Mouse (Mus musculus) kidney, adult 18-20 months (tissue): Measurements from ENCODE around the gene Atxn1.

Experiments
- DNase-seq: peaks from one replicate; pipeline ENCODE4 v3.0.0; 2021

Atxn1 gene

DNA sequence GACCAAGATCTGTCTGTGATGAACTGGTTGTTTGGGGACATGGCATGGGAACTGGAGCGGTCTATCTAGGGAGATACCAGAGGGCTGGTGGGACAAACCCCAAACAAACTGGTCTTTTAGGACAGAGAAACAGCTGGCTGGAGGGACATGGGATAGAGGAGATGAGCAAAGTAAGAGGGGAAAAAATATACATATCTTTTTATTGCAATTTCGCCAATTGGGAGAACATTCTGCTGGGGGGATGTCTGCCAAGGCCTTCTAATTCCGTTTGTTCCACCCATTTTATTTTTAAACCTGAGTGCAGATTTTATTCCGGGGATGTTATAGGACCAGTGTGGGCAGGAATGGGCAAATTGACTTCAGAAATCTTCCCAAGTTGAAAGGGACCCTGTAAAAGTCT is 305.0 kb downstream of the Atxn1 start:
- DNase-seq = no peak

GRCm38 (mm10) chr13:45658343-45658742 is 306.5 kb downstream of the Atxn1 start:
- no peak for DNase-seq

DNA sequence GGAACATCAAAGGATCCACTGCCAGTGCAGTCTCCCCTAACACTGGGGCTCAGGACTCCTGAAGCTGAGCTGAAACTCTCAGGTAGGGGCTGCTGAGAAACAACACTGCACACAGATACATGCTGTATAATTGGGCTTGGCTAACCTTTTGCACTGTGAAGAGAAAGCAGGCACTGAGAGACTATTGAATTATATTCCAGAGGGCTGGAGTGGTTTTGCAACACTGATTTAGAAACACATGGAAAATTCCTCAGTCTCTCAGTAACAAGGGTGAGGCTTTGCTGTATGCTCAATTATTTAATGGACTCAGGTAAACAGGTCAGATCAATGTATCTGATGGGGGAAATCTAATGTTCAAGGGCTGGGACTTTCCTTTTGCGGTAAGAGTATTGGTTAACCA is 307.6 kb downstream of the Atxn1 start:
- no peak for DNase-seq

DNA sequence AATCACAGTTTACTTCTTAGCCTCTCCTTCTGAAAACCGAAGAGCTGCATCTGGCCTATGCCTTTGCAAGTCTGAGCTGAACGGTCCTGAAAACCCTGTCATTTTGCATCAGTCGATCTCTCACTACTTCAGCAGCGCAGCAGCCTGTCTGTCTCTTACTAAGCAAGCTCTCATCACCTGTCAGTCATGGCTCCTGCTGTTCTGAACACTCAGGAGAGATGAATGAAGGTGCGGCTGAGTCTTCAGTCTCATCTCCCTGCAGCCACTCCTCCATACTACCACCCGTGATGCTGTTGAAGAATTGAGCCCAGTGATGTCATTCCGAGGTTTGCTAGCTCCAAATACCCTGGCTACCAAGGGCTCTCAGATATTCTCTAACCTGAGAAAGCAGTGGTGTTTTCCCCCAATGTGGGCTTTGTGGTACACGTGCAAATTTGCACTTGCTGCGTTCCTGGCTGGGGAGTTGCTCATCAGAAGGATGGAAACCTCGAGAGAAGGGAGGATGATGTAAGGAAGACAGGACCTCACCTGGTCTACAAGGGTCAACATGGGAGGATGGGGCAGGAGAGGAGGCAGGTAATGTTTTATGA is 313.1 kb downstream of the Atxn1 start:
- DNase-seq = no peak

- DNase-seq = no peak
Observed at GRCm38 (mm10) chr13:45649197-45649812, 315.5 kb downstream of the Atxn1 start.

- no peak for DNase-seq
Observed at GRCm38 (mm10) chr13:45643780-45644395, 320.9 kb downstream of the Atxn1 start.

GRCm38 (mm10) chr13:45642913-45643312 is 321.9 kb downstream of the Atxn1 start:
- DNase-seq = no peak

- no peak for DNase-seq
Observed at GRCm38 (mm10) chr13:45640431-45640830, 324.4 kb downstream of the Atxn1 start.

DNA sequence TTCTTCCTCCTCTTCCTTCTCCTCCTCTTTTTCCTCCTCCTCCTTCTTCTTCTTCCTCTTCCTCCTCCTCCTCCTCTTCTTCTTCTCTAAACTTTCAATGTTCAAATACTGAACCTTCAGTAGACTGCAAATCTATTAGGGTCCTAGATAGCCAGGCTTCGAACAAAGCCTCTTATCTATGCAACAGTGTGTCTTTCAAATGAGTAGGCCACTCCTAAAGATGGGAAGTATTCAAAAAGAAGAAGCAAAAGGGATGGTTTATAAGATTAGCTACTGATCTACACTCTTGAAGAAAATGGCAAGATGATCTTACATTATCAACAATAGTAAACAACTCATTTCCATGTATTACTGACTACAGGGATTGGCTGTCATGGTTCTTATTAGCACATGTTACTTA is 326.5 kb downstream of the Atxn1 start:
- no peak for DNase-seq

- peak; percentile 63 for DNase-seq
Observed at GRCm38 (mm10) chr13:45637324-45637723, 327.5 kb downstream of the Atxn1 start.

- no peak for DNase-seq
Observed at GRCm38 (mm10) chr13:45636435-45636834, 328.4 kb downstream of the Atxn1 start.

- no peak for DNase-seq
Observed at GRCm38 (mm10) chr13:45633918-45634317, 330.9 kb downstream of the Atxn1 start.

DNA sequence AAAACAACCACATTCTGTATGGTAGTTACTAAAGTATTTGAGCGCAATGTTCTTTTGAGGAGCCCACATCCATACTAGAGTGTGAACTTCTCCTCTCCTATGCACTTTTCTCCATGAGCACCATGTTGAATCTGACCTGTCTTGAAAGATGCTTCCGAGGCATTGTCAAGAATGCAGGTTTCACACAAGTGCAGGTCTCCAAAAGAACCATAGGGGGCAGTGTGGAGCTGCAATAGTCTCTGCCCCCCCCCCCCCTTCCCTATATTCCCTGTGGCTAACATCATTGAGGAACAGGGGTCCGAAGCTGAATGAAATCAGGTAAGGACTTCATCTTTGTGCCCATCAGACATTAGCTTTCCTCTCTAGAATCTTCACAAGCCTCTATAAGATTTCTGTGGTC is 332.7 kb downstream of the Atxn1 start:
- no peak for DNase-seq

- no peak for DNase-seq
Observed at GRCm38 (mm10) chr13:45630518-45631290, 334.1 kb downstream of the Atxn1 start.

- DNase-seq = no peak
Observed at GRCm38 (mm10) chr13:45629750-45630149, 335.1 kb downstream of the Atxn1 start.

DNA sequence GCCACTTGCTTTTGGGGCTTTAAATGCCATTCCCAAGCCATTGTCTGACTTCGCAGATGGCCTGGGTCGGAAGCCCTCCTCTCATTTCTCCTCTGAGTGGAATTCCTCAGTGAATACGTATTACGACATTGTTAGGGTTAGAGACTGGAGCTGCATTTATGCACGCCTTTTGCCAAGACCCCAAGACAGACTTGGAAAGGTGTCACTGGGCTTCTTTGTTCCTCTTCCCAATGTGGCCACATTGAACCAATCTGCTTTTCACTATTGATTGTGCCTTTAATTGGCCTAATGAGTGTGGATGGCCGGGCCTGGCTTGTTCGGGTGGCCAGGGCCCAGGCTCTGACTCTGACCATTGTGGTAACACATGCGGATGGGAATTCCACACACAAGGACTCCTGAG is 336.5 kb downstream of the Atxn1 start:
- DNase-seq = no peak

DNA sequence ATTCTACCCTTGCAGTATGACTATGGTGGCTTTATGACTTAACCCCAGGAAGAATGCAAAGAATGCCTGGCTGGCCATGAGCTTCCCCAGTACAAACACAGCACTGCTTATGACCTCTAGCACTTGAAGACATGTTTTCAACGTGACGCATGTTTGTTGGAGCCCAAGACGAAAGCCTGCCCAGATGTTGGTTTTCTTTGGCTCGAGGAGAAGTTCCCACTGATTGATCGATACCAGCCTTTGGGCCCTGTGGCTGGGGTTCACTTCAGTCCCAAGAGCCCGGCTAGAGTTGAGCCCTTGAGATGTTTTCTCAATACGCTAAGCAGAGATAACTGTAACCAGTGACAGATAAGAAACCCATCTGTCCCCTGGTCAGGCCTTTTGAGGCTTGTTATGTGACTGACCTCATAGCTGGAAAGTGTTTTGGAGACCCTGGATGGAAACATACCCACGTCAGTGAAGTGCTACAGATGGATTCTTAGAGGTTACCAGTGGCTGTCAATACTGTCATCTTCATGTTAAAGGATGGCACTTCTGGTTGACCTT is 337.5 kb downstream of the Atxn1 start:
- no peak for DNase-seq

DNA sequence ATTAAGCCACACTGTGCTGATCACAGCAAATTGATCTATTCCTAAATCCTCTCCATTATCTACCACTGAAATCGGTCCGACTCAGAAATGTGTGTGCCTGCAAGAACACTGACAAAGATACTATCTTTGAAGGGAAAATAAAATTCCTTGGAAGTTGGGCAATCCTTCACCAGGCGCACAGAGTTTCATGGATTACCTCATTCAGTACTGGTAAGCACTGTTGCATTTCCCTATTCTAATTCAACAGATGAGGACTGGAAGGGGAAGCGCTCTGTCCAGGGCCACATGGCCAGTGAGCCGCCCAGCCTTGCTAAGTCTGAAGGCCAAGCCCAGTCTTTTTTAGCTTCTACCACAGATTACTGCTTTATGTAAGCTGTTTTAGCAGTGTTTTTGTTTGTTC is 339.1 kb downstream of the Atxn1 start:
- no peak for DNase-seq

DNA sequence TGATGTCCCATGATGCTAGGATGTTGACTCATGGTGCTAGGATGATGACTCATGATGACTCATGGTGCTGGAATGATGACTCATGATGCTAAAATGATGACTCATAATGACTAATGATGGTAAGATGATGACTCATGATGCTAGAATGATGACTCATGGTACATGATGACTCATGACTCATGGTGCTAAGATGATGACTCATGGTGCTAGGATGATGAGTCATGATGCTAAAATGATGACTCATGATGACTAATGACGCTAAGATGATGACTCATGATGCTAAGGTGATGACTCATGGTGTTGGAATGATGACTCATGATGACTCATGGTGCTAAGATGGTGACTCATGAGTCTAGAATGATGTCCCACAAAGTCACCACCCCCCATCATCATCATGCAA is 341.0 kb downstream of the Atxn1 start:
- no peak for DNase-seq

DNA sequence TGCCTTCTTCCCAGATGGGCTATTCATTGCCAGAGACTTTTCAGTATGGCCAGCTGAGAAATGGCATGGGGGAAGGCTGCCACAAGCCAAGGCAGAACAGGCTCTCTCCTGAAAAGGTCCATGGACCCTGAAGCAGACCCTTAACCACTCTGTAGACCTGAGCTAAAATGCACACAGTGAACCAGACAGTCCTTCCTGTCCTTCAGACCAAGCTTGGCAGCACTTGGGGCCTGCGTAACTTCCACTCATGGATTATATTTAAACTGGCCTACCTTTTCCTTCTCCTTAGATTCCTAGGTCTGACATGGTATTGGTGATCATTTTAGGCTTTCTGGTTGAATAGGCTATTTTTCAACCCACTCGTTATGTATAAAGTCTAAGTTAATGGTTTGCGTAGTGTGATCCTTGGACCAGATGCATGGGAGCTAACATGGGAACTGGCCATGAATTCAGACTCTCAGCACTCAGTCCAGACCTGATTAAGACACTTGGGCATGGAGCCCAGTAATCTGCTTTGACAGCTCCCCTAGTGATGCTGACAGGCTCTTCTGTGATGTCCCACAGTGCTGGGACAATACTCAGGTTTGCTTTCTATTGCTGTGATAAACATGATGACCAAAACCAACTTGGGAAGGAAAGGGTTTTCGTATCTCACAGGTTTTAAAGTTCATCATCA is 341.8 kb downstream of the Atxn1 start:
- DNase-seq = no peak

- no peak for DNase-seq
Observed at GRCm38 (mm10) chr13:45620687-45621086, 344.1 kb downstream of the Atxn1 start.

DNA sequence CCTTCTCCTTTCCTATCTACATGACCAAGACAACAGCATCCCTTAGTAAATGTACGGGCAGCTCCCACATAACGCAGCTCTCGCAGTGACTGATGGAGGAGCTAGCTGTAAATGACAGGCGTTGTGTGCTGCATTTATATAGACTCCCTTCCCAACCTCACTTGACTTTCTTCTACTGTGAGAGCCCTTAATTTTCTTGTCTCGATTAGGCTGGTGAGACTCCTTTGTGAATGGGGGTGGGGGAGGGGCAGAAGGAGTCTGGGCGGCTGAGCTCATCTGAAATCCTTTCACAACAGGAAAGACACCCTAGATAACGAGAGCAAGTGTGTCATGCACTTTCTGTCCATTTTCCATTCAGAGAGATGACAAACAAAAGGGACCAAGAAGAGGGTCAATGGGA is 344.5 kb downstream of the Atxn1 start:
- no peak for DNase-seq

- no peak for DNase-seq
Observed at GRCm38 (mm10) chr13:45617988-45618387, 346.8 kb downstream of the Atxn1 start.
